Mouse (Mus musculus) forelimb bud, embryonic 11.5 days (tissue): ENCODE measurements around the gene Tmem80.

Source experiments
- DNase-seq: peaks from one replicate; pipeline ENCODE4 v3.0.0-alpha.2; 2012; ENCODE audit warnings: low read depth, low spot score

Tmem80 gene

DNA sequence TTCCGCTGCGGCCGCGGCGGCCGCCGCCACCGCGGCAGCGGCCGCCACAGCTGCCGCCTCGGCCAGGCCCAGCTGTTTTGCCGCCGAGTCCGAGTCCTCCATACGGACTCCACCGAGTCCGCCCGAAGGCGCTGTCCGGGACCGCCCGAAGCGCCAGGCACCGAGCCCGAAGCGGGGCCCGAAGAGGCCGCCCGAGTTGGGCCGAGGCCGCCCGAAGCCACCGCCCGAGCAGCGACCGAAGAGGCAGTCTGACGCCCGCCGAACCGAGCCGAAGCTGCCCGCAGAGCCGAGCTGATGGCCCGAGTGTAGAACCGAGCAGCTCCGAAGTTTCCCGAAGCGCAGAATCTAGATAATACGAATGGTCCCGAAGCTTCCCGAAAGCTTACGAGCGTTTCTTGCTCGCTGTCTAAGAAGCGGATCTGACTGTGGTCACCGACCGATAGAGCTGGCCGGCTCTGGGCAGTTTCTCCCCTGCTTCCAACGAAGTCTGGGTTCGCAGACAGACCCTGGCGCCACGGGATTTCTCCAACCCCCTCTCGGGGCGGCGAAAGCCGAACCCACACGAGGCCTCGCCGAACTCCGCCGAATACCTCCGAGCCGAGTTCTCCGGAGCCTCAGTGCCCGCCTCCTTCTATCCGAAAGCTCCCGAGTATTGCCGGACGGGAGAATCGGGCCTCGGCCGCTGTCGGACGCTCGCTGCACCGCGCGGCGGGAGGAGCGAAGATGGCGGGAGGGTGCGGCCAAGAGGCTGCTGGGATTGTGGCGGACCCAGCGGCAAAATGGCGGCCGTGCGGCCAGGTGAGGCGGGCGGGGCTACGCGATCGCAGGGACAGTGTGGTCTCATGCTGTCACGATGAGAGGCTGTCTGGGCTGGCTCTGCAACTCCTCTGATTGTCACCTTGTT, at the start of gene Tmem80, which contains the start of gene Deaf1:
Gene Tmem80 (plus strand): TSS at position 271 of the 904 bp plus-strand sequence.
Gene Deaf1 (minus strand): TSS at position 222 of the 904 bp plus-strand sequence.
- DNase-seq = peak; percentile 97

DNA sequence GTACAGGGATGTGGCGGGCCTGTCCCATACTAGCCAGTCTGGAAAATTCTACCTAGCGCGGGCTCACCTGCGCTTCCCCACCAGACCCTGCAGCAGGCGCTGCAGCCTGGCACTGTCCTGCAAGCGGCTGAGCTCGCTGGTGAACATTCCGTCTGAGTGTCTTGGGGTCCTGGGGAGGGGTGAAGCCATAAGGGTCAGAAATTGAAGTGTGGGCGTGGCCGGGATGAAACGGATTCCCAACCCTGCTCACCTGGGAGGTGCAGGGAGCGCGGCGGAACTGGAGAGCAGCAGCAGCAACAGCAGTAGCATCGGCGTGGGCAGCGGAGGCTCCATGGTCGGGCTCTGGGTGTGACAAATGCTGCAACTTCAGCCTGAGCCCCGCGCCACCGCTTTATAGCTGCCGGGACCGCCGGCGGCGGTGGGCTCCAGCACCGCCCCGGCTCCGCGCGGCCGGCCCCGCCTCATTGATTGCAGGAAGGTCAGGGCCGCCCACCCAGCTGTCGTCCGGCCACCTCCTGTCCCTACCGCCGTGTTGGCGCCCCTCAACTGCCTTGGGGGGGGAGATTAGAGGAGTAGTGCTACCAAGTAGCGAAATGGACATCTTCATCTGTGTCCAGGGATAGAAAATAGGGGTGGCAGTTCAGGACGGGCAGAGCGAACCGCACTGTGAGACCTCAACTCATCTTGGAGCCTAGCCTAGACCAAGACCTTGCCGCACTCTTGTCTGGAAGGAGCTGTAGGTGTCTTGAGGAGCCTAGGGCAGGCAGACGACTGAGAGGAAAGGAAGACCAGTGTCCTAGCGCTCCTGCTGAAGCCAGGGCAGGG, 48.6 kb upstream of the Tmem80 start, which contains the start of gene Sct:
Gene Sct (minus strand): TSS at position 368 of the 825 bp plus-strand sequence.
- peak; percentile 64 for DNase-seq

GRCm38 (mm10) chr7:141281442-141281841, 46.1 kb upstream of the Tmem80 start:
- no peak for DNase-seq

DNA sequence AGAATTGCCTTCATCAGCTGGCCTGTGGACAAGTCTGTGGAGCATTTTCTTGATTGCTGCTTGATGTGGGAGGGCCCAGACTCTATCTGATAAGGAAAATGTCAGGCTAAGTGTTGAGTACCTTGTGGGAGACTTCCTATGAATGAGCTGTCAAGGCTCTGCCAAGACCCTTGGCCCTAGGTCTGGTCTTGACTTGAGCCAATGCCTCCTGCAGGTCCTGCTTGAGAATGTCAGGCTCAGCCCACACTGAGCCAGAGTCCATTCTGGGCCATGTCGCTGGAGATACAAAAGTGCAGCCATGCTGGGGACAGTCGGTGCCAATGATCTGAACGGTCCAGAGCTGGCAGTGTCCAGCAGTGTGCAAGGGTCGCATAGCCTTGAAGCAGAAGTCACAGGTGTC, 44.8 kb upstream of the Tmem80 start:
- DNase-seq = no peak

GRCm38 (mm10) chr7:141288042-141288441, 39.5 kb upstream of the Tmem80 start:
- no peak for DNase-seq

DNA sequence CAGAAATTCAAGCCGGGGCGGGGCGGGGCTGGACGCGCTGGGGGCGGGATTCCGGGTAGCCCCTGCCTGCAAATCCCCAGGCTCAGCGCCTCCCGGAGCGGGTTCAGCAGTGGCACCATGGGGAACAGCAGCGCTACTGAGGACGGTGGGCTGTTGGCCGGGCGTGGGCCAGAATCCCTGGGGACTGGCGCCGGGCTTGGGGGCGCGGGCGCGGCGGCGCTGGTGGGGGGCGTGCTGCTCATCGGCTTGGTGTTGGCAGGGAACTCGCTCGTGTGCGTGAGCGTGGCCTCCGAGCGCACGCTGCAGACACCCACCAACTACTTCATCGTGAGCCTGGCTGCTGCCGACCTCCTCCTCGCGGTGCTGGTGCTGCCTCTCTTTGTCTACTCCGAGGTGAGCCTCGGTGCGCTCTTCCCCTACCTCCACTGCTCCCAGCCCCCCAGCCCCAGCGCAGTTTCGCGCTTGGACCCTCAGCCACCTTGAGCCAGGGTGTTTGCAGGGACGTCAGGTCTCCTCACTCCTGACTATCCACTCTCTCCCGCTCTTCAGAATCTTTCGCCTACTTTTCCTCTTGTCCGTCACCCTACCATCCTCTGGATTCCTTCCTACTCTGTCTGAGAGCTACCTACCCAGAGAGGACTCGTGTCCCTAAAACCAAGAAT, 35.5 kb upstream of the Tmem80 start, which contains the start of gene Drd4:
Gene Drd4 (plus strand): TSS at position 86 of the 662 bp plus-strand sequence.
- peak; percentile 39 for DNase-seq

DNA sequence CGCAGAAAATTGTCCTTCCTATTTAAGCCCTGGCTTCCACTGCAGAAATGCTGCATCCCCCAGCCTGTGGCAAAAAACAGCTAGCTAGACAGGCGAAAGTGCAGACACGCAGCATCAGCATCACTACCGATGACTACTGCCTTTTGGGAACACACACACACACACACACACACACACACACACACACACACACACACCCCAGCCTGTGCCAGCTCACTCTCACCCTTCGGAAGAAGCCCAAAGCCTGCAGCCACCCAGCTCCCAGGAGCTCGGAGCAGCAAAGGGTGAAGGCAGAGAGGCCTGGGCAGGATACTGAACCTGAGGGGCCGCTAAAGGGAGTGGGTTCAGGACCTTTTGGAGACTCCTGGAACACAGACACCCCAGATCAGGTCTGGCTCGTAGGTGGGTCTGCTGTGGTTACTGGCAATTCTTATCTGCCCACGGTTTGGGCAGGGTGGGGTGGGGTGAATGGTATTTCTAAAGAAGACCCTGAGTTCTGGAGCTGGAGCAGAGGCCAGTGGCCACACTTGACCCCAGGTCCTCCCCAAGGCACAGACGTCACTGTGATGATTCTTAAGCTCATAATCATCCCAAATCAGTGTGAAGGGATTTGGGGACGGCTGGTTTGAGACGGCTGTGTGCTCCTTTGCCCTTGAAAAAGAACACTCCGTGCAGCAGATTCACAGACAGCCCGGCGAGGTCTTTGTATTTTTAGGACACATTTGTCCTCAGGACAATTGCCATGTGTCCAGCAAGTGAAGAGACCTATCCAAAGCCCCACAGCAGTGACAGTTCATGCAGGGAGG, 34.8 kb upstream of the Tmem80 start:
- DNase-seq = no peak

- peak; percentile 17 for DNase-seq
Observed at GRCm38 (mm10) chr7:141293852-141294471, 33.6 kb upstream of the Tmem80 start.

- DNase-seq = no peak
Observed at GRCm38 (mm10) chr7:141294479-141294878, 33.1 kb upstream of the Tmem80 start.

GRCm38 (mm10) chr7:141297926-141298650, 29.5 kb upstream of the Tmem80 start:
- no peak for DNase-seq

DNA sequence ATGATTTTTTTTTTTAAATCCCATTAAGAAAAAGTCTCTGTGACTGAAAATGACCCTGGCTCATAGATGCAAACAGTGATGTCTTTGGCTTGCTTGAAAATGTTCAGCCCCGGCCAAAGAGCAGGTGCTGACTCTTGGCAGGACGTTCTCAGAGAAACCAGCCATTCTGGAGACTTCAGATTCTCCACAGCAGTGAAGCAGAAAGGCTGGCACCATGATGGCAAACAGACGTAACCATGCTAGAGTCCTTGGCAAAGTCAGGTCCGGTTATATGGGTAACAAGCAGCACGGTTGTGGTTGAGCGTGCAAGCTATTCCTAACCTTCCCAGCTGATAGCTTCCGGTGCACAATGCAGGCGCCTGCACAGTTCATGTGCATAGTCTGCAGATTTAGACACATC, 28.4 kb upstream of the Tmem80 start:
- DNase-seq = no peak

DNA sequence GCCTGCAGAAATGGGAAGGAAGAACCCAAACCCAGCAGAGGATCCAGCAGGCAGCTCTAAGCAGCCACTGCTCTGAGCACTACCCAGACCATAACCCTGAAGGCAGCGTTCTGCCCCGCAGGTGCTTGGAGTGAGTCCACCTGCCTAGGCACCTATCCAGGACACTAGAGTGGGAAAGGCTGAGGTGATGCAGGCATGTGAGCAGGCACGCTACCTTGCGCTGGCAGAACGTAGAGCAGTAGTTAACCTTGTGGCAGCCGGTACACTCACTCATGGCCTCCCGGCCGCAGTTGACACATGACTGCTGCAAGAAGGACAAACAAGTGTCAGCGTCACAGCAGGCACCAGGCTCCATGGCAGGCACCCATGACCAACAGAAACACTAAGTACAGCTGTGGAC, 26.2 kb upstream of the Tmem80 start:
- no peak for DNase-seq

DNA sequence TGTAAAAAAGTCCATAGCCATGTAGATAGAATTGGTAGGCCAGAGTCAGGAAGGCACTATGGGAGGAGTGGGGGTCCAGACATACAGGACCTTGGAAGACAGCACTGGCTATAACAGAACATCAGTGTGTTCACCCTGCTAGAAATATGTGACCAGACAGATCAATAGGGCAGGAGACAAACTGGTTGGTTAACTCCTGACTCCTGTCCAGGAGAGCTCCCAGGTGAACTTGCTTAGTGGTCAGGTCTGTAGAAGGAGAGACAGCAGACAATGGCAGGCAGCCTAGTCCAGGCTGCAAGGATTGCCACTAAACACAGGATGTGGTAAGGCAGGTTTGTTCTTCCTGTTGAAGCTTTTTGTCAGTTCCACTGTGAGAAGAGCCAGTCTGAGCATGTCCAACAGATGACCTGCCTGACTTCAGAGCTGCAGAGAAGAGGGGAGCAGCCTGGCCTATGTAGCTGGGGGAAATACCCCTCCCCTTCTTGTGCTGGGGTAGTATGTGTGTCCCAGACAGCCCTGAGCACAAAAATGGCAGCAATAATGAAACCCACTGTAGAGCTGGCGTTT, 24.8 kb upstream of the Tmem80 start:
- no peak for DNase-seq

DNA sequence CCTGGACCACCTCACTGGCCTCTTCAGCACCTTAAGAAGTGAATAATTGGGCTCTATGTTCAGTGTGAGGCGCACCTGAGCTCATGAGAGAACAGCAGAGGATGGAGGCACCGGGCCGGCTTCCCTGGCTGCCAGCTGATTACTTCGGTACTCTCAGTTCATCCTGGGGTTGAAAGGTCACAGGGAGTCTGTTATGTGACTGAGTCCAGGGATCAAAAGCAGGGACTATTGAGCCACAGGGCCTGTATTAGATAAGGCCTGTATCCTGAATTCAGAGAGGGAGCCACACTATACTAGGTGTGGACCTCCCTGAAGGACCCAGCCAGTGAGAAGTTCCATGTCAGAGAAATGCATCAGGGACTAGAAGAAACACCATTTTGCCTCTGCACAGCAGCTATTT, 23.0 kb upstream of the Tmem80 start:
- DNase-seq = no peak

GRCm38 (mm10) chr7:141314416-141314815, 13.1 kb upstream of the Tmem80 start:
- no peak for DNase-seq

DNA sequence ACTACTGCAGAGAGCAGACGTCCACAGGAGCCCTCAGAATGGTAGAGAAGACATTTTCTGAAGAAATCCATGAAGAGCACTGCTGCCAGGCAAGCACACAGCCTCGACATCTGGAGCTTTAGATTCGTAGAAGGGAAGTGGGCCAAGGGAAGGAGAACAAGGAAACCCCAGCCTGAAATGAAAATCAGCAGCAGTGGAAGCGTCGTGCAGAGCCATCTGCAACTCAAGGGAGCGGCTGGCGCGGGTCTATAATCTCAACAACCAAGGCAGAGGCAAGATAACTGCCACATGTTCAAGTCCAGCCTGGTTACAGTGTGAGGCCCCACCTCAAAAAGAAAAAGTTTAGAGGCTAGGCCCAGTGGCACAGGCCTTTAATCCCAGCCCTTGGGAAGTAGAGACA, 12.5 kb upstream of the Tmem80 start:
- no peak for DNase-seq

DNA sequence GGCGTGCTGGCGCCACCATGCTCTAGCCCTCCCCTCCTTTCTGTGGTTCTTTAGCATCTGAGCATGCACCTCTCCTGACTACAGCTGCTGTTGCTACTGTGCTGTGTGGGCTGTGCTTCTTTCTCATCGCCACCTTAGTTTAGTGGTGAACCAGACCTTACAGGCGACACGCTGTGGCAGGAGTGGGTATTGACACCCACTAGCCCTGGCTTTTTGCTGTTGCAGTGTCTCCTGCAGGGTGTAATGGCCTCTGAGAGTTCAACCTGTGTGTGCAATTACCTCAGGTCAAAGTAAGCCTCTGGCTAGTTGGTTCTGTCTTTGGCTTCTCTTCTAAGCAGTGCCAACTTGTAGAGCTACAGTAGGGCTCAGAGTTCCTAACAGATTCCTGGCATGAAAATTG, 11.6 kb upstream of the Tmem80 start:
- no peak for DNase-seq

- no peak for DNase-seq
Observed at GRCm38 (mm10) chr7:141317619-141318132, 9.9 kb upstream of the Tmem80 start.

DNA sequence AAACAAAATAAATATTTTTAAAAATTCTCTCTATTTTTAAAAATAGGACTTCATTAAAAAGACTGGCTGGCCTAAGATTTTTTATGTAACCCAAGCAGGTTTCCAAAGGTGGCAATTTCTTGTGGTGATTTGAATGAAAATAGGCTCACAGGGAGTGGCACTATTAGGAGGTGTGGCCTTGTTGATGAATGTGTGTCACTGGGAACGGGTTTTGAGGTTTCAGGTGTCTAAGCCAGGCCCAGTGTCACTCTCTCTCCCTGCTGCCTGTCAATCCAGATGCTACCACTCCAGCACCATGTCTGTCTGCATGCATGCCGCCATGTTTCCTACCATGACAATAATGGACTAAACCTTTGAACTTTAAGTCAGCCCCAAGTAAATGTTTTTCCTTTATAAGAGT, 8.1 kb upstream of the Tmem80 start:
- no peak for DNase-seq
